Mouse (Mus musculus) lung, postnatal 0 days (tissue): ENCODE results near the gene Inppl1.

ENCODE experiments used
- CTCF ChIP-seq: IDR thresholded peaks from 2 replicates; pipeline ENCODE4 v1.5.1; 2016; ENCODE audit warnings: antibody characterized with exemption, mild to moderate bottlenecking
- EP300 ChIP-seq: IDR thresholded peaks from 2 replicates; pipeline ENCODE4 v1.6.1; 2016; ENCODE audit warnings: antibody characterized with exemption, mild to moderate bottlenecking, control low read depth

GRCm38 (mm10) chr7:101821571-101822501 is 16.2 kb downstream of the Inppl1 start:
- no peak for TF ChIP-seq CTCF
- TF ChIP-seq EP300 = no peak
